Mouse (Mus musculus) kidney, postnatal 0 days (tissue): ENCODE measurements at regions not wholly inside any gene's neighbourhood (a gene's known extent, or its start where the extent isn't known, plus 50 kb on each side); places are given as distances from the start of the nearest gene placed in this dataset.
A peak's percentile ranks its signal among the peaks of the same experiment; 100 is the strongest.

Source experiments
- ATAC-seq: fragments of 200-750 bp; cut with Nextera tagmentation; replicated peaks from 2 replicates; pipeline ENCODE4 v1.8.0; 2017; ENCODE audit warnings: low read depth, moderate number of reproducible peaks, moderate TSS enrichment, moderate library complexity; ENCODE audit not compliant: low FRiP score
- DNase-seq: peaks from one replicate; pipeline ENCODE4 v3.0.0-alpha.2; 2016; ENCODE audit warnings: low spot score
- H3K27ac ChIP-seq: fragments of 300-500 bp; sonication (generic); 2 replicates; pipeline ENCODE4 v1.5.1; 2014; ENCODE audit warnings: mild to moderate bottlenecking
- H3K27me3 ChIP-seq: fragments of 300-500 bp; sonication (generic); 2 replicates; pipeline ENCODE4 v1.6.1; 2014; ENCODE audit warnings: low read length, mixed read lengths; ENCODE audit not compliant: insufficient read depth
- H3K36me3 ChIP-seq: fragments of 300-500 bp; sonication (generic); 2 replicates; pipeline ENCODE4 v1.6.1; 2014; ENCODE audit warnings: low read length, mixed read lengths; ENCODE audit not compliant: insufficient read depth
- H3K4me1 ChIP-seq: fragments of 300-500 bp; sonication (generic); replicated peaks from 2 replicates; pipeline ENCODE4 v1.6.1; 2014; ENCODE audit warnings: antibody characterized with exemption, low read length, mixed read lengths; ENCODE audit not compliant: insufficient read depth
- H3K4me2 ChIP-seq: fragments of 300-500 bp; sonication (generic); 2 replicates; pipeline ENCODE4 v1.6.1; 2014; ENCODE audit warnings: mild to moderate bottlenecking, low read length, moderate library complexity, mixed read lengths
- H3K4me3 ChIP-seq: fragments of 300-500 bp; sonication (generic); replicated peaks from 2 replicates; pipeline ENCODE4 v1.5.1; 2014; ENCODE audit warnings: low read depth, low read length
- H3K9ac ChIP-seq: fragments of 300-500 bp; sonication (generic); 2 replicates; pipeline ENCODE4 v1.6.1; 2014; ENCODE audit warnings: low read depth, low read length
- H3K9me3 ChIP-seq: fragments of 300-500 bp; sonication (generic); replicated peaks from 2 replicates; pipeline ENCODE4 v1.6.1; 2016; ENCODE audit warnings: low read length, inconsistent platforms, mixed read lengths
- CTCF ChIP-seq: IDR thresholded peaks from 2 replicates; pipeline ENCODE4 v1.5.1; 2016; ENCODE audit warnings: antibody characterized with exemption, low read depth, mild to moderate bottlenecking, moderate library complexity
- WGBS: fragments of 180-500 bp; shearing (Covaris S2); extraction: QIAGEN DNeasy Blood & Tissue Kit; methylation state at CpG from one replicate; pipeline ENCODE4 v1.1.7; 2014; 5-methylcytosine and 5-hydroxymethylcytosine counted together

DNA sequence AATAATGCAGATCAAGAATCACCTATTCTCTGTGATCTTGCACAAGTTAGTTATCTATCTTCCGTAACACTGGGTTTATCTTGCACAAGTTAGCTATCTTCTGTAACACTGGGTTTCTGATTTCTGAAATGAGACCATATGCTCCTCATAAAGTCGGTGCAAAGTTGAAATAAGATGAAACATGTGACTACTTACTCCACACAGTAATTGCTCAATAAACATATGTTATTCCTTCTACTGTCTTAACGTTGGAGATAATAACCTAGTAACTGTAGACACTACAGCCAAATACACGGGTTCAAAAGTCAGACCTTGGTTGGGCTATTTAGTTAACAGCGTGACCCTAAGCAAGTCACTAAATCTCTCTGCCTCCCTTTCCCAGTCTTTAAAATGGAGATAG is 65.8 kb upstream of the Atp11b start:
- H3K4me2 ChIP-seq: no peak overlapping the region
- no peak overlapping the region for H3K4me3 ChIP-seq
- no peaks in the 10 kb centered on the region for H3K36me3 ChIP-seq
- TF ChIP-seq CTCF: no peak
- H3K9ac ChIP-seq: no peak overlapping the region
- H3K27me3 ChIP-seq: no peaks in the 10 kb centered on the region
- ATAC-seq: no peak
- no peak overlapping the region for H3K27ac ChIP-seq
- WGBS: 62% methylated on average over 5 of the region's 5 CpGs
- H3K4me1 ChIP-seq: no peaks in the 10 kb centered on the region
- no peaks in the 10 kb centered on the region for H3K9me3 ChIP-seq
- DNase-seq: no peak

DNA sequence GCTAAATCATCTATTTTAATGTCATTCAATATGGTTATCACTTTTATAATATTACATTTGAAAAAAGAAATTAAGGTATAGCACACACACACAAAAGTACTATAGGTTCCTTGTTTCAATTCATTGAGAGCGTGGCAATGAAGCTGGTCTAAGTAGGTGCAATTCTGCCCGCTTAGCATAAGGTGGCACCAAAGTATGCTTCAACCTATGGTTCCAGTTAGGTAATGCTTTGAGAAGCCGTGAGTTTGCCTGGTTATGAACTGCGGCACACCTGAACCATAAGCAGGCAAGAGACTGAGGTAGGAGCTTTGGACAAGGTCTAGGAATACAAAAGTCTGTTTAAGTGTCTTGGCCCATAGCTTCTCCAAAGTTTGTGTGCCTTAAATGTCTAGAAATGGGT is 65.1 kb upstream of the Atp11b start:
- ATAC-seq (no peak; the same call in 1 of the 2 replicates), DNase-seq (peak; percentile 54)
- Histone ChIP-seq H3K36me3 (no peaks in the 10 kb centered on the region), H3K9ac (no peak overlapping the region), H3K4me3 (no peak overlapping the region), H3K4me1 (no peaks in the 10 kb centered on the region), H3K27ac (no peak overlapping the region), H3K4me2 (no peak overlapping the region), H3K9me3 (no peaks in the 10 kb centered on the region), H3K27me3 (no peaks in the 10 kb centered on the region)
- 17% methylated on average over 4 of the region's 4 CpGs for WGBS
- TF ChIP-seq CTCF: peak; percentile 78

DNA sequence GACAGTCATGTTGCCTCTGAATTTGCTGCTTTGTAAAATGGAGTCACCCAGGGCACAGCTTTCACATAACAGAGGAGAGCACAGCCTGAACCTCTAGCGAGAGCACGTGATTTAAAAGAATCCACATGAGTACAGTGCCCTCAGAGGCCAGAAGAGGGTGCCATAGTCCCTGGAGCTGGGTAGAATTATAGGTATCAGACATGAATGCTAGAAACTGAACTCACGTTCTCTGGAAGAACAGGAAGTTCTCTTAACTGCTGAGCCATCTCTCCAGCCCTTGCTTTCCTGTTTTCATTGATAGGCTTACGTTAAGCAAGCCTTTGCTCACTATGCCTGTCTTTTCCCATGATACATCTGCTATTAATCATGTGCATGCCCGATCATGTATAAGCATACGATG is 60.9 kb upstream of the Atp11b start:
- TF ChIP-seq CTCF: peak; percentile 89
- Histone ChIP-seq H3K36me3 (no peaks in the 10 kb centered on the region), H3K27me3 (no peaks in the 10 kb centered on the region), H3K9ac (no peak overlapping the region), H3K9me3 (no peaks in the 10 kb centered on the region), H3K4me3 (no peak overlapping the region), H3K4me2 (no peak overlapping the region), H3K4me1 (no peaks in the 10 kb centered on the region), H3K27ac (no peak overlapping the region)
- peak; percentile 88 for ATAC-seq
- 39% methylated on average over 6 of the region's 6 CpGs for WGBS
- peak; percentile 87 for DNase-seq

DNA sequence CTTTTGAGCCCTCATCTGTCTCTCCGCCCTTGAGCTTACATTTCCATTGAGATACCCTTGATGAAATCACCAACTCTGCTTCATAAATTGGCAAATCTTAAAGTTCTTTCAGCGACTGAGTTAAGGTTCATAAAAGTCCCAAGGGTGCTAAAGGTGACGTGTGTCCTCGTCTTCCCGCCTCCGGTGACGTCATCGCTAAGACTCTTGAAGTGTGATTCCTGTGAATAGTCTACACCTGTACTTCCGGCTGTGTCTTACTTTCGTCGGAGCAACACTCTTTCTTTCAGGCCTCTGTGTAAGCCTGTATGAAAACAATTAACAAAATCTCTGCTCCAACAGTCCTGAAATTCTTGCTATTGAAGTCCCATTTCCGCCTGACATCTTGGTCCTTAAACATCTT is 60.4 kb upstream of the Atp11b start:
- no peak for DNase-seq
- Histone ChIP-seq H3K4me3 (no peak overlapping the region), H3K9me3 (no peaks in the 10 kb centered on the region), H3K27me3 (no peaks in the 10 kb centered on the region), H3K4me1 (no peaks in the 10 kb centered on the region), H3K27ac (no peak overlapping the region), H3K9ac (no peak overlapping the region), H3K36me3 (no peaks in the 10 kb centered on the region), H3K4me2 (no peak overlapping the region)
- no peak for TF ChIP-seq CTCF
- no peak for ATAC-seq
- WGBS: 83% methylated on average over 12 of the region's 12 CpGs

DNA sequence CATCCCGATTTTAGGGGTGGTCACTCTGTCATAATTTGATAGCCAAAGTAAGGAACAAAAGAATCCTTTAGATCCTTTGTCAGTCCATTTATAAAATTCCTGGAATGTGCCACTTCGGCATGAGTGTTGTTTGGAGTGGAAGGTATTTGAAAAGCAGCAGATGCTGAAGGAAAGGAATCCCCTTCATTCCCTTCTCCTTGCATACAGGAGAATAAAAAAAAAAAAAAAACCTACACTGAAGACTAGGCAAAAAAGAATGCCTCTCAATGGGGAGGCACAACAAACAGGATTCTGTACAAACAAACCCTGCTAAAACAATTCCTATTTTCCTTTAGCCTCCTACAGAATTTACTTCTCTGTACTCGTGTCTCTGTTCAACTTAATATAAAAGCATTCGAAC is 59.7 kb upstream of the Atp11b start:
- H3K4me2 ChIP-seq: no peak overlapping the region
- no peak overlapping the region for H3K27ac ChIP-seq
- ATAC-seq (no peak), DNase-seq (no peak)
- H3K4me1 ChIP-seq: no peaks in the 10 kb centered on the region
- H3K4me3 ChIP-seq: no peak overlapping the region
- WGBS: 79% methylated on average over 4 of the region's 4 CpGs
- no peaks in the 10 kb centered on the region for H3K9me3 ChIP-seq
- no peaks in the 10 kb centered on the region for H3K27me3 ChIP-seq
- no peak for TF ChIP-seq CTCF
- H3K36me3 ChIP-seq: no peaks in the 10 kb centered on the region
- no peak overlapping the region for H3K9ac ChIP-seq

DNA sequence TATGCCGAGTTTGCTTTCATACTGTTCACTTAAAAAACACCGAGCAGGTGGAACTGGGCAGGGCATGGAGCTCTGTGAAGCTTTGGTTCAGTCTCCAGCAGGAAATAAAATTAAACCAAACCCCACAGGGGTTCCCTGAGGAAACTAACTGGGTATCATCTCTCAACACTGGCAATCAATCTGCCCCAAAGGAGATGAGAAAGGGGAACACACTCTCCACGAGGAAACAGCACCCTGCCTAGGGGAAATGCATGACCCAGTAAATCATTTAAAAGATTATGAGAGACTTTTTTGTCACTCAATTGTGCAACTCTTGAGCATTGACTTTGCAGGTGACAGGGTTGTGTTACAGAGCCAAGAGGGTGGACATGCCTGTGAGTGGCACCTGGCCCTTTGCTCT is 58.0 kb upstream of the Atp11b start:
- Histone ChIP-seq H3K4me2 (no peak overlapping the region), H3K9me3 (no peaks in the 10 kb centered on the region), H3K36me3 (no peaks in the 10 kb centered on the region), H3K9ac (no peak overlapping the region), H3K4me1 (no peaks in the 10 kb centered on the region), H3K27ac (no peak overlapping the region), H3K4me3 (no peak overlapping the region), H3K27me3 (no peaks in the 10 kb centered on the region)
- DNase-seq: no peak
- no peak for TF ChIP-seq CTCF
- no peak for ATAC-seq
- WGBS: 53% methylated on average over 3 of the region's 3 CpGs

DNA sequence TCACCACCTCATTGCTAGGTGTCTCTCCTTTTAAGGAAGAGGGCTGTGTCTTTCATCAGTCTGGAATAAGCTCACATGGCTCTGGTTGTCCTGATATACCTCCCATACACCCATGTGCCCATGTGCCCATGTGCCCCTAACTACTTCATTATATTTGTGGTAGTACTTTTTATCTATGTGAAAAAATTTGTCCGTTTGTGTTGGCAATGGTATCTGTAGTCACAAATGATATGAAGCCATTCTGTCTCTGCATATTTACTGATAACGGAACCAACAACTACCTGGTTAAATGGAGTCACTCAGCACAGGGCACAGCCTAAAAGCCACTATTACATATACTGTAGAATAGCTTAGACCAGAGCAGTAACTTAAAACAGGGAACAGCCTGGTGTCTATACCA is 54.6 kb upstream of the Atp11b start:
- Histone ChIP-seq H3K4me3 (no peak overlapping the region), H3K4me1 (no peaks in the 10 kb centered on the region), H3K36me3 (no peaks in the 10 kb centered on the region), H3K27me3 (no peaks in the 10 kb centered on the region), H3K9me3 (no peaks in the 10 kb centered on the region), H3K27ac (no peak overlapping the region), H3K9ac (no peak overlapping the region), H3K4me2 (no peak overlapping the region)
- ATAC-seq (no peak), DNase-seq (no peak)
- 90% methylated on average over 2 of the region's 2 CpGs for WGBS
- TF ChIP-seq CTCF: no peak
